Mouse (Mus musculus): Measurements from ENCODE around the gene Muc5ac. TPM values are rescaled to one million over a fixed set of nuclear protein-coding genes. Genes with fewer than 3 reads are reported as not detected.

Muc5ac gene
- total RNA-seq, 2 experiments from 2014 or later = not detected

DNA sequence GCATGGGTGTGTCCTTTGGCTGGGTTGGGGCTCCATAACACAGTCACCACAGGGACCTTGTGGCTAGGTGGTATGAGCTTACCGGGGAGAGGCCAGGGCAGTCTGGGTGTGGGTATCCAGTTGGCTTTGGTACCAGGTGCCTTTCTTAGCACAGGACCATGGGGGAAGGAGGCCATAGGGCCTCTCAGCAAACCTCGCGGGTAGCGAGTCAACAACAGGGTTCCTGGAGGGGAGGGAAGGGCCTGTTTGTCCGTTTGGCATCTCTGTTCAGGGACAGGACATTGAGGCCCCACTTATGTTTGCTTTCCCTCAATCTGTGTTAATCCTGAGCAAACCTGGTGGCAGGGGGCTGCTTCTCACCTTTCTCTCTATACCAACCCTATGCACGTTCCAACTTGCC, 34.9 kb downstream of the Muc5ac start:
- no peak for DNase-seq
- intact Hi-C loops (cut with DNase I) = no loop called here

DNA sequence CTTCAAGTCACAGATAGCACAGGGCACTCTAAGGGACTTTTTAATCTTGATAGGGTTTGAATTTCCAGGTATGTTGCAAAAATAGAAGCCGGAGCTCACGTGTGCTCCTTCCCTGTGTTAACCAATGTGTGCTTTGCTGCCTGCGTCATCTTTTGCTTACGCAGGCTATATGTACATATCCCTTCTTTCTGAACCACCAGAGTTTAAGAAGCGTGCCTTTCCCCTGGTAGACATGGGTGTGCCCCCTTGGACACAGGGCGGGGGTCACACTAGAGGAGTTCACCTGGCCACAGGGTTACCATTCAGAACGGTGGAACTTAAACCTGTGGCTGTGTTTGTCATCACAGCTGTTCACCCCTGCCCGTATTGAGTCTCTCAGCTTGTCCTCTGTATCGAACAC, 35.6 kb downstream of the Muc5ac start:
- intact Hi-C loops (cut with DNase I) = no loop called here
- DNase-seq = no peak

DNA sequence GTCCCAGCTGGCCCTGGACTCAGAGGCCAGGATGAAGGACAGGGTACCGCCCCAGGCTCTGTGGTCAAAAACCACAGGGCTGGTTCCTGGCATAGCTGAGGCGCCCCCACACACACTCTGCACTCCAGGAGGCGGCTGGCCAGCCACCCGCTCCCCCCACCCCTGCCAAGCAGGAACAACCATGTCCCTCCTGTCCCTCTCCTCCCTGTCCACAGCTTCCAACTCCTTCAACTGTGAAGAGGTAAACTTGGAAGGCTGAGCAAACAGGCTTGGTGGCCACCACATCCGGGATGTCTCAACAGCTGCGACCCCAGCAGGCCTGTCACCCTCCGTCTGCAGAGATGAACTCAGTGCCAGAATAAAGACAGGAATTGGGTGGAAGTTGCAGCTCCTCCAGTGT, 47.2 kb downstream of the Muc5ac start:
- intact Hi-C loops (cut with DNase I) = no loop called here
- DNase-seq = no peak

DNA sequence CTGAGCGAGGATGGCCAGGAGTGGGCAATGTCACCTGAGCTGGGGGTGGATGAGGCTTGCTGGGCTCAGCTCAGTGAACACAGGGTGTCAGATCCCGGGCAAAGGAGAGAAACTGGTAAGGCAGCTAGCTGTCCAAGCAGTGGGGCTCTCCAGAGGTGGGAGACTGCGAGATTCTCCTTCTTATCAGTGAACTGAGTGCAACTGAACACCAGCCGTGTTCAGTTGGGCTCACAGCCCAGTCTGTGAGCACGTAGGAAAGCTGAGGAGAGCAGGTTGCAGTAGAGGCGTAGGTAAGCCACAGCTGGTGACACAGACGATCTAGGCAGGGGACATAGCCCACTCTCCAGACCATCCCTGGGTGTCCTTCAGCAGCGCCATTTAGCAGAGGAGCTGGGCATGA, 47.7 kb downstream of the Muc5ac start:
- no peak for DNase-seq
- intact Hi-C loops (cut with DNase I) = no loop called here

- intact Hi-C loops (cut with DNase I) = no loop called here
- DNase-seq = no peak
Observed at GRCm38 (mm10) chr7:141838779-141839178, 50.0 kb downstream of the Muc5ac start, which contains the start of gene Muc5b. TSS of gene Muc5b (plus strand) at chr7:141839070.

DNA sequence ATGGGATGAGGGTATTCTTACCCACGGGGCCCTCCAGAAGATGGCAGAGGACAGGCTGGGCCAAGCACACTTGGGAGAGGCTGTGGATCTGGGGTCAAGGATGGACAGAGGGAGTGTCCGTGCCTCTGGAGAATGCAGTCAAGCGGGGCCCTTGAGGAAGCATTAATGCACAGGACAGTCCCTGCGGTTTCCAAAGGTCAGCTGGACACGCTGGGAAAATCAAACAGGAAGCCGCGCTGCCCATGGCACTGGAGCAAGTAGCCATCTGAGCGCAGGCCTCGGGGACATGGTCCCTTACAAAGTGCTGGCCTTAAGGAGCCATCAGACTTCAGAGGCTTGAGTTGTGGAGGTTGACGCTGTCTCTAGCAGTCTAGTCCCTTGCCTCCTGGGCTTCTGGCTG, 51.6 kb downstream of the Muc5ac start:
- intact Hi-C loops (cut with DNase I) = no loop called here
- DNase-seq = no peak

GRCm38 (mm10) chr7:141861046-141861445, 72.3 kb downstream of the Muc5ac start:
- DNase-seq = no peak
- intact Hi-C loops (cut with DNase I) = no loop called here

Other genes with a start within 250 kb of the Muc5ac start
- gene Chid1, start 249.1 kb upstream of the Muc5ac start, total RNA-seq (2021) = 10 to 100 TPM; 13.9 to 14.5 TPM
- gene Ap2a2, start 226.8 kb upstream of the Muc5ac start, total RNA-seq (2021) = 10 to 100 TPM; 45.3 to 46.6 TPM
- gene Muc6, start 133.7 kb upstream of the Muc5ac start, total RNA-seq (2021) = not detected
- not detected for gene Muc2, start 98.6 kb upstream of the Muc5ac start, total RNA-seq (2021)
- gene Muc5b, start 50.1 kb downstream of the Muc5ac start, total RNA-seq (2021) = not detected
- 10 to 100 TPM; 26.0 to 31.0 TPM for gene Tollip, start 129.5 kb downstream of the Muc5ac start, total RNA-seq (2021)
- under 1 TPM; 0.10 to 0.37 TPM for gene Brsk2, start 160.8 kb downstream of the Muc5ac start, total RNA-seq (2021)